Mouse (Mus musculus) G1E (cell line): ENCODE measurements around the gene Pde2a.
A peak's percentile ranks its signal among the peaks of the same experiment; 100 is the strongest.

ENCODE experiments used
- CTCF ChIP-seq: IDR thresholded peaks from 2 replicates; pipeline ENCODE4 v1.5.1; 2012; ENCODE audit warnings: low read depth, low read length, inconsistent platforms, mixed read lengths
- GATA1 ChIP-seq: IDR thresholded peaks from 2 replicates; pipeline ENCODE4 v1.6.1; 2012; ENCODE audit warnings: borderline replicate concordance, low read length, inconsistent platforms, mixed read lengths
- TAL1 ChIP-seq: conservative IDR thresholded peaks from 2 replicates; pipeline ENCODE4 v1.6.1; 2012; ENCODE audit warnings: low read depth, low read length, inconsistent platforms, mixed read lengths

- TF ChIP-seq CTCF (peak; percentile 89), GATA1 (no peak), TAL1 (no peak)
Observed at GRCm38 (mm10) chr7:101450422-101451401, 29.2 kb downstream of the Pde2a start.
